Mouse (Mus musculus) retina, postnatal 7 days (tissue): ENCODE measurements at regions not wholly inside any gene's neighbourhood (a gene's known extent, or its start where the extent isn't known, plus 50 kb on each side); places are given as distances from the start of the nearest gene placed in this dataset.

Experiments used
- DNase-seq: peaks from one replicate; pipeline ENCODE4 v3.0.0-alpha.2; 2012; ENCODE audit warnings: low read depth, low spot score

- DNase-seq: no peak
Observed at GRCm38 (mm10) chr14:67139674-67140073, 1130.7 kb upstream of the Gulo start.

- no peak for DNase-seq
Observed at GRCm38 (mm10) chr14:67139152-67139551, 1130.1 kb upstream of the Gulo start.

- no peak for DNase-seq
Observed at GRCm38 (mm10) chr14:67136141-67136498, 1127.1 kb upstream of the Gulo start.

- peak; percentile 34 for DNase-seq
Observed at GRCm38 (mm10) chr14:67135221-67136140, 1126.5 kb upstream of the Gulo start.

GRCm38 (mm10) chr14:67133221-67133620 is 1124.2 kb upstream of the Gulo start:
- DNase-seq: no peak

- no peak for DNase-seq
Observed at GRCm38 (mm10) chr14:67127118-67127517, 1118.1 kb upstream of the Gulo start.

- no peak for DNase-seq
Observed at GRCm38 (mm10) chr14:67126254-67126653, 1117.2 kb upstream of the Gulo start.

- DNase-seq: no peak
Observed at GRCm38 (mm10) chr14:67123300-67123699, 1114.3 kb upstream of the Gulo start.
